Mouse (Mus musculus) heart, embryonic 11.5 days (tissue): ENCODE results near the gene Foxc1. TPM values are rescaled to one million over a fixed set of nuclear protein-coding genes. Genes with fewer than 3 reads are reported as not detected.

Source experiments
- ATAC-seq: fragments of 200-750 bp; cut with Nextera tagmentation; replicated peaks from 2 replicates; pipeline ENCODE4 v1.8.0; 2017; ENCODE audit warnings: moderate library complexity; ENCODE audit not compliant: insufficient number of reproducible peaks, low FRiP score, low TSS enrichment
- H3K27ac ChIP-seq: fragments of 300-500 bp; sonication (generic); 2 replicates; pipeline ENCODE4 v1.5.1; 2014; ENCODE audit warnings: mild to moderate bottlenecking, low read depth, low read length
- H3K27me3 ChIP-seq: fragments of 300-500 bp; sonication (generic); 2 replicates; pipeline ENCODE4 v1.6.1; 2014; ENCODE audit warnings: mild to moderate bottlenecking, low read length, mixed read lengths; ENCODE audit not compliant: control insufficient read depth, insufficient read depth
- H3K36me3 ChIP-seq: fragments of 300-500 bp; sonication (generic); 2 replicates; pipeline ENCODE4 v1.6.1; 2014; ENCODE audit warnings: mild to moderate bottlenecking, low read length, moderate library complexity, mixed read lengths; ENCODE audit not compliant: control insufficient read depth, insufficient read depth
- H3K4me1 ChIP-seq: fragments of 300-500 bp; sonication (generic); 2 replicates; pipeline ENCODE4 v1.6.1; 2014; ENCODE audit warnings: low read length; ENCODE audit not compliant: control insufficient read depth, insufficient read depth
- H3K4me2 ChIP-seq: fragments of 300-500 bp; sonication (generic); 2 replicates; pipeline ENCODE4 v1.6.1; 2014; ENCODE audit warnings: mild to moderate bottlenecking, moderate library complexity
- H3K4me3 ChIP-seq: fragments of 300-500 bp; sonication (generic); 2 replicates; pipeline ENCODE4 v1.5.1; 2014; ENCODE audit warnings: low read depth, low read length
- H3K9ac ChIP-seq: fragments of 300-500 bp; sonication (generic); 2 replicates; pipeline ENCODE4 v1.6.1; 2014; ENCODE audit warnings: mild to moderate bottlenecking, low read depth, low read length, moderate library complexity
- H3K9me3 ChIP-seq: fragments of 300-500 bp; sonication (generic); replicated peaks from 2 replicates; pipeline ENCODE4 v1.6.1; 2016; ENCODE audit warnings: low read length; ENCODE audit not compliant: control insufficient read depth
- WGBS: fragments of 180-500 bp; shearing (Covaris S2); extraction: QIAGEN DNeasy Blood & Tissue Kit; methylation state at CpG from one replicate; pipeline ENCODE4 v1.1.7; 2014; ENCODE audit not compliant: insufficient replicate concordance; 5-methylcytosine and 5-hydroxymethylcytosine counted together
- polyA plus RNA-seq: library from polyadenylated mRNA; unstranded; fragments of >200 nt; fragmentation: Nextera tagmentation; extraction: Ambion mirVana; gene quantifications from 2 replicates; pipeline ENCODE4 v1.2.1, GENCODE M21; 2014

Foxc1 gene
- polyA plus RNA-seq, 1 experiment from 2014 or later, result 4.0 TPM

DNA sequence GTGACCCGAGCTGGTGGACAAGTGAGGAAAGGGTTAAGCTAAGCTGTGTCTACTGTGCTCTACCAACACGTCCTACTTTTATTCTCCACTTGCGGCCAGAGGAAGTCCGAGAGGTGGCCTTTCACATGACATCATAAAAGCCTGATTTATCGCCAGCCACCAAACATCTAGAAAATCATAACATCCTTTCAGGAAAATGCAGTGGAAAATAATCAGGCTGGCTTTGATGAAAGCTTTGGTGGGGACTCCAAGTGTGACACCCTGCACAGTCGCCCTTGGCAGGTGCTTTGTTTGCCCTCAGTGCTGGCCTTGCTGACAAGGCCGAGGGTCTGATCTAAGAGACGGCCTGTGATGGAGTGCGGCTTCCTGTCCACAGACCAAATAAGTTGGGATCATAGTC lies 23.9 kb downstream of the Foxc1 start:
- Histone ChIP-seq H3K4me3 (no peak overlapping the region), H3K9me3 (no peaks in the 10 kb centered on the region), H3K4me1 (peaks cover 12% of the 10 kb centered on the region), H3K27me3 (peaks cover 14% of the 10 kb centered on the region), H3K36me3 (no peaks in the 10 kb centered on the region), H3K4me2 (no peak overlapping the region), H3K9ac (no peak overlapping the region), H3K27ac (no peak overlapping the region)
- no peak for ATAC-seq
- WGBS, result 49% methylated on average over 9 of the region's 9 CpGs

DNA sequence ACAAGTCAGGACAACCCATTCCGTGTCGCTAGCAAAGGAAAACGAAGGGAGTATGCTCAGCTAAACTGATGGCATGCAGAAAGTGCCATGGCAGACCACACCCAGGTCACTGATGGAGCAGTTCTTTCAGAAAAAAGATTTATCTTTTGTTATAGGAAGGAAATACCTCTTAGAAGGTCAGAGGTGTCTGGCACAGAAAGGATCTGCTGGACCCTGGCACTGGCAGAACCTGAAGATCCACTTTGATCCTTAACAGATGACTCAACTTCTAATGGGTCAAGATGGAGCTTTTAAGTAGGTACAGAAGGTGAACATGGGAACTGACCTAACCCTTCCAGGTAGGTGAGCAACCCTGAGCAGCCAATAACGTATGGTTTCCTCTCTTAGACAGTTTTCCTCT lies 29.4 kb downstream of the Foxc1 start:
- Histone ChIP-seq H3K9me3 (no peaks in the 10 kb centered on the region), H3K4me3 (no peak overlapping the region), H3K27me3 (peaks cover 6% of the 10 kb centered on the region; the same call in 1 of the 2 replicates), H3K27ac (no peak overlapping the region), H3K36me3 (no peaks in the 10 kb centered on the region), H3K4me2 (no peak overlapping the region), H3K4me1 (no peaks in the 10 kb centered on the region), H3K9ac (no peak overlapping the region)
- ATAC-seq, result no peak
- WGBS, result 77% methylated on average over 4 of the region's 4 CpGs

DNA sequence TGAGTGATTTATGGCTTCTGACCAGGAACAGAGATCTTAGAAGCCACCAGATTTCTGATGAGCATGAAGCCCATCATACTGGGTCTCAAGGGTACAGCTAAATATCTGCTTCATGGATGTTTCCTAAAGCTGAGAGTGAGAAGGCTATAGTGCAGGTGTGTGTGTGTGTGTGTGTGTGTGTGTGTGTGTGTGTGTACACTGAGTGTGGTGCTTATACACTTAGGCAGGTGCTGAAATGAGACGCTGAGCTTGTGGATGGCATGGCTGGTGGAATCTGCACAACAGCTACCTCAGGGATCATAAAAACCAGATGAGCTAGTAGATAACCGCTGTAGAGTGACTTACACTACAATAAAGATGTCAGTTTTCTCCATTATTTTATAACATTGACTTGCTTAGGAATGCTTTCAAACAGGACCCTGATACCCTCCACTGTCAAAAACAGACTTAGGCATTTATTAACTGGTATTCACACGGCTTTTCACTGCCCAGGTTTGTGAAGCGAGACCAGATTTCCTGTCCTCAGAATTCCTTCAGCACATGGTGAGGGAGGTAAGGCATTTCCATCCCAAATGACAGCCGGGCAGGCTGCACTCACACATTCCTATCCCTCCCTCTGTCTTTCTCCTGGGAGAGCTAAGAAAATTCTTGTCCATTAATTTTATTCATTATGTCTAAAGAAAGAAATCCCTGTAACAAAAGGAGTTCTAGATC lies 43.0 kb downstream of the Foxc1 start:
- no peaks in the 10 kb centered on the region for H3K9me3 ChIP-seq
- H3K4me3 ChIP-seq, result no peak overlapping the region
- H3K27me3 ChIP-seq, result no peaks in the 10 kb centered on the region
- H3K27ac ChIP-seq, result no peak overlapping the region
- H3K4me2 ChIP-seq, result no peak overlapping the region
- no peaks in the 10 kb centered on the region for H3K36me3 ChIP-seq
- H3K9ac ChIP-seq, result no peak overlapping the region
- 41% methylated on average over 5 of the region's 5 CpGs for WGBS
- peaks cover 4% of the 10 kb centered on the region; the same call in 1 of the 2 replicates for H3K4me1 ChIP-seq
- ATAC-seq, result no peak

DNA sequence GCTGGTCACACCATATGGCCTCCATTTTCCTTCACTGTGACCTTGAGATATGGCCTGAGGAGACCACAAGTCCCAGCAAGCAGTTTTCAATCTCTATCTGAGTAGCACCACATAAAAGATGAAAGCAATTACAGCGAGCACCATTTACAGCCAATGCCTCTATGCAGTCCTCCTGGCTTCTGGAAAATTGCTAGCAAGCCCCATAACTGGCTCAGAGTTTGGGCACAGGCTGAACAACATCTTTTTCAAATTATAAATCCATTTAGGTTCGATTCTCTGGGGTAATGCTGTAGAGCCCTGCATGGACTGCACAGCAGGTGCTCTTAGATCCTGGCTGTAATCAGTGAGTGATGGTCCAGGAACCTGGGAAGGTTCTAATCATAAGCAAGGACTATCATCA lies 47.1 kb downstream of the Foxc1 start:
- H3K27ac ChIP-seq, result no peak overlapping the region
- WGBS, result 57% methylated on average over 2 of the region's 2 CpGs
- H3K27me3 ChIP-seq, result no peaks in the 10 kb centered on the region
- no peak overlapping the region for H3K4me2 ChIP-seq
- H3K4me3 ChIP-seq, result no peak overlapping the region
- H3K9me3 ChIP-seq, result no peaks in the 10 kb centered on the region
- peaks cover 4% of the 10 kb centered on the region; the same call in 1 of the 2 replicates for H3K4me1 ChIP-seq
- no peaks in the 10 kb centered on the region for H3K36me3 ChIP-seq
- no peak for ATAC-seq
- H3K9ac ChIP-seq, result no peak overlapping the region

DNA sequence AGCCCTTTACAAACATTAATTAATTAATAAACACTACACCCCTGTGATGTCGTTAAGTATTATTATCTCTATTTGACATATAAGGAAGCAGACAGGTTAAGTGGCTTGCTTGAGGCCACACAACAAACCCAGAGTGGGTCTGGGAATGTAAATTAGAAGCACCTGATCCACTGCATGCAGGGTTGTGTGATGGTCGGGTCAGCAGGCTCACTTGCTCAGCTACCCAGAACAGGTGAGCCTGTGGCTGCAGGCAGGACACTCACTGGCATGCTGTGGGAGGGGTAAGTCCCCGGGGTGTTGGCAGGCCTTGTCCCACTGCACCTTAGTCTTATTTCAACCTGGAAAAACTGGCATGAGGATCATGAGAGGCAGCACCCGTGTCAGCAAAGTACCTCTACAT lies 47.6 kb downstream of the Foxc1 start:
- WGBS, result 71% methylated on average over 4 of the region's 4 CpGs
- Histone ChIP-seq H3K9me3 (no peaks in the 10 kb centered on the region), H3K9ac (no peak overlapping the region), H3K4me3 (no peak overlapping the region), H3K27ac (no peak overlapping the region), H3K4me2 (no peak overlapping the region), H3K27me3 (no peaks in the 10 kb centered on the region), H3K36me3 (no peaks in the 10 kb centered on the region), H3K4me1 (peaks cover 4% of the 10 kb centered on the region; the same call in 1 of the 2 replicates)
- ATAC-seq, result no peak

DNA sequence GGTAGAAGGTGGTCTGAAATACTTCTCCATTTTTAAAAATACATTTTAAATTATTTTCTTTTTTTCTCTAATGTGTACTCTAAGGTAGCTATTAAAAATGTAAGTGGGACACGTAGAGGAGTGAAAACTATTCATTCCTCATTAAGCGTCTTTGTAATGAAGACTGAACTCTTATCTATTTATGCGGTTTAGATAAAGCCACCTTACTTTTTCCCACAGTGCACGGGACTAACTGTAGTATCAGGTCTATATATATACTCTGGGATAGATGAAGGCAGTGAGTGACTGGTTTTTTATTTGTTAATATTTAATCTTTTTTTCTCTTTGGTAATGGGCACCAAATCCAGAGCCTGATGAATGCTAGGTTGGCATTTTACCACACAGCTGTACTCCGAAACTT lies 53.8 kb downstream of the Foxc1 start:
- WGBS, result 74% methylated on average over 5 of the region's 5 CpGs
- H3K9me3 ChIP-seq, result no peaks in the 10 kb centered on the region
- ATAC-seq, result no peak
- H3K27ac ChIP-seq, result no peak overlapping the region
- H3K4me2 ChIP-seq, result no peak overlapping the region
- H3K4me3 ChIP-seq, result no peak overlapping the region
- H3K4me1 ChIP-seq, result 0 out of 2 replicates have a peak, but pooled peaks cover 3% of the 10 kb centered on the region
- no peaks in the 10 kb centered on the region for H3K27me3 ChIP-seq
- H3K9ac ChIP-seq, result no peak overlapping the region
- no peaks in the 10 kb centered on the region for H3K36me3 ChIP-seq

Other genes starting within 250 kb of the Foxc1 start
- not detected in 2 replicates for gene A530084C06Rik, start 247.3 kb upstream of the Foxc1 start, polyA plus RNA-seq
- 1.1 and 1.7 TPM in 2 replicates for gene Foxf2, start 180.8 kb upstream of the Foxc1 start, polyA plus RNA-seq